Mouse (Mus musculus): ENCODE results near the gene Brd4.
A peak's percentile ranks its signal among the peaks of the same experiment; 100 is the strongest.

The Brd4 gene

GRCm38 (mm10) chr17:32165266-32165802 lies 119.2 kb downstream of the Brd4 start:
- DNase-seq = no peak

DNA sequence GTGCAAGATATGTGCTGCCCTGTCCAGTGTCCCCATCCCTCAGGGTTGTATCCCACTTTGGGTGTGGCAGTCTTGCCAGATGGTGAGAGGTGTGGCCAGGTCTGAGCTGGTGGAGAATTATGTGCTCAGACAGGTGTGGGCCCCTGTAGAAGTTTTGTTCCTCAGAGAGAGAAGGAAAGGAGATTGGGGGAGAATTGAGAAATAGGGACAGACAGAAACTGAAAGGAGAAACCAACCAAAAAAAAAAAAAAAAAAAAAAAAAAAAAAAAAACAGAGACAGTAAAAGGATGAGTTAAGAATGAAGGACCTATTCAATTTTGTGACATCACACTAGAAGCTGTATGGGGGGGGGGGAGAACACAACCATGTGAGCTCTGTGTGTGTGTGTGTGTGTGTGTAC lies 119.7 kb downstream of the Brd4 start:
- DNase-seq = no peak

DNA sequence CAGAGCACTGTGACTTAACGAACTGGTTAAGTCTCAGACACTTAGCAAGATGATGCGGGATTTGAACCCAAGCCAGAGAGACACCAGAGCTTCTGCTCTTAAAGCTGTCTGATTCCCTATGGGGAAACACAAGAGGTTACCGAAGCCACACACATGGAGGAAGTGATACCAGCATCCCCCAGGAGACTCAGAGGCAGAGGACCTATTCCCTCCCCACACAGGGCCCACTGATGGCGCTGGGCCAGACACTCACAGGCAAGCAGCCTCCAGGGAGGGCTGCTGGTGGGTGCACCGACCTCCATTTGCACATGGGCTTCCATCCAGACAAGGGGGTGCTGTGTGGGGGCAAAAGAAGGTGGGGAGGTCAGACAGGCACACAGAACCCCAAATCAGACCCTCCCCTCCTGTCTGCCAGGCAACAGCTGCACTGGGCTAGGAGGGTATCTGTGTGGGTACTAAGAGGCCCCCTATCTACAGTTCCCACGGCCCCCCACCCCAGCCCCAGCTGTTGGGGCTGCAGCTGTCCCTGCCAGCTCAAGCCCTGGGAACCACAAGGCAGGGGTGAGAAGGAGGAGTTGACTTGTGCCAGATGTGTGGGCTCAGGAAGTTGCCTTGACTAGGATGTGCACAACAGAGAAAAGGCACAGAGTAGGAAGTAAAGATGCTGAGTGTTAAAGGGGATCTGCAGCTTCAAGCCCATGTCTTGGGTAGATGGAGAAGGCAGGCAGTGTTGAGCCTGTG lies 120.4 kb downstream of the Brd4 start:
- peak in 1 of 2 experiments; percentile 21 for DNase-seq

GRCm38 (mm10) chr17:32162112-32162850 lies 122.2 kb downstream of the Brd4 start:
- peak; percentile 86 to 91 for DNase-seq

- DNase-seq = no peak
Measured at GRCm38 (mm10) chr17:32160882-32161281, 123.6 kb downstream of the Brd4 start.

GRCm38 (mm10) chr17:32158841-32159240 lies 125.7 kb downstream of the Brd4 start:
- DNase-seq = no peak

- no peak for DNase-seq
Measured at GRCm38 (mm10) chr17:32146718-32147117, 137.8 kb downstream of the Brd4 start.
